Comparison of ENCODE assay signal across 9 mouse cellular contexts in the genomic region with DNA sequence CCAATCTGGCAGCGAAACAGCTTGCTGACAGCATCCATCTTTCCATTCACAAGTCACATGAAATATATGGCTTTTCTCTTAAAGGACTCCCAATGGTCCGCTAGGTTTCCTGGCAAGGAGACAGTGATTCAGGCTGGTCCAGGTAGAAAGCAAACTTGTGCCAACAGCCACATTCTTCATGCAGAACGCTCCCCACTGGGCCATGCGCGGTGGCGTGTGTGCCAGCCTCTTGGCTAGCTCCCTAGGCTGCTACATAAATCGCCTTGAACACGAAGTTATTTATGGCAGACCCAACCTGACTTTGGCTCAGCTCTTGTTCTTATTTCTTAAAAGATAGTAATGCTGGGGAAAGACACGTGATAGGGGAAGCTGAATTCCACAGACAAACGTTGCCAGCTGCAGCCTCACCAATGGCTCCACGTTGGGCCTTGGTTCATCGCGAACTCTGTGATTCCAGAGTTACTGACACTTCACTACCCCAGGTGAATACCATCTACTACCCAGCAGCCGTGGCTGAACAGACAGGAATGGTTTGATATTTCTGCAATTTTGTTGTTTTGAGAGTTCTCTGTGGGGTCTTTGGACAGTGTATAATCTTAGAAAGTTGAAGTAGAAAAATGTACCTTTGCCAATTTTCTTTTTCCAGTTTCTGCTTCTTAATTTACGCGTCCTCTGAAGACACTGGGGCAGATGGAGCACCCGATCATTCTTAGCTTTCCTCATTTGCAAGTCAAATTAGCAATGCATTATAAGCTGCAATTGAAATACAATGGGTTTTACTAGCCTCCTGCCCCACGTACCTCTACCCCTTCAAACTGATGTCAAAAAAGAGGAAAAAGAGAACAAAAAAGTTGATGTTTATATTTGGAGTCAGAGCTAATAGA.
DNase-seq lines count a peak whose midpoint lies in the region; ATAC-seq and TF ChIP-seq lines count a peak whose summit lies in the region.
"Had no signal": no experiment of that assay in that cellular context is flagged by ENCODE, and none has a peak within 500 bp of the region (broad histone marks: within the 10 kb centered on the region; RNA-seq: fewer than 3 reads in every experiment).

No protein-coding gene starts in this region.

- H3K4me3 ChIP-seq in hindbrain, embryonic 16.5 days (ENCODE audit: low read length): no peak overlapping the region
- H3K4me3 ChIP-seq in lung, postnatal 0 days (ENCODE audit: low read depth, low read length): no peak overlapping the region
- H3K4me3 ChIP-seq: liver, embryonic 13.5 days had no signal

- no peaks in the 10 kb centered on the region for H3K9me3 ChIP-seq in hindbrain, embryonic 16.5 days (ENCODE audit: control insufficient read depth, low read length)
- H3K9me3 ChIP-seq in lung, postnatal 0 days (ENCODE audit: low read length): no peaks in the 10 kb centered on the region
- H3K9me3 ChIP-seq: liver, embryonic 13.5 days had no signal

- WGBS in hindbrain, embryonic 16.5 days: 38% methylated on average over 18 of the region's 18 CpGs
- 84% methylated on average over 18 of the region's 18 CpGs for WGBS in lung, postnatal 0 days

- peaks cover 7% of the 10 kb centered on the region; the same call in 1 of the 2 replicates for H3K4me1 ChIP-seq in hindbrain, embryonic 16.5 days (ENCODE audit: control insufficient read depth, insufficient read depth, low read depth, low read length)
- H3K4me1 ChIP-seq in lung, postnatal 0 days (ENCODE audit: insufficient read depth, low read depth, low read length): no peaks in the 10 kb centered on the region
- H3K4me1 ChIP-seq: liver, embryonic 13.5 days had no signal

- H3K4me2 ChIP-seq in hindbrain, embryonic 16.5 days (ENCODE audit: low read length): no peak overlapping the region; the same call in 1 of the 2 replicates
- no peak overlapping the region for H3K4me2 ChIP-seq in lung, postnatal 0 days (replicated peaks; ENCODE audit: low read depth, low read length)
- H3K4me2 ChIP-seq: liver, embryonic 13.5 days had no signal

- no peaks in the 10 kb centered on the region for H3K27me3 ChIP-seq in hindbrain, embryonic 16.5 days (replicated peaks; ENCODE audit: control insufficient read depth, insufficient read depth, low read length)
- H3K27me3 ChIP-seq in lung, postnatal 0 days (replicated peaks; ENCODE audit: insufficient read depth, low read length): no peaks in the 10 kb centered on the region
- H3K27me3 ChIP-seq: liver, embryonic 13.5 days had no signal

- H3K9ac ChIP-seq in hindbrain, embryonic 16.5 days (ENCODE audit: low read depth, low read length): no peak overlapping the region
- H3K9ac ChIP-seq in lung, postnatal 0 days (replicated peaks; ENCODE audit: low read depth): no peak overlapping the region
- H3K9ac ChIP-seq: liver, embryonic 13.5 days had no signal

- TF ChIP-seq CTCF in lung, postnatal 0 days (IDR thresholded peaks at IDR 0.05): no peak

- no peak overlapping the region; the same call in 1 of the 2 replicates for H3K27ac ChIP-seq in hindbrain, embryonic 16.5 days (ENCODE audit: low read depth, low read length)
- H3K27ac ChIP-seq in lung, postnatal 0 days (ENCODE audit: low read length): no peak overlapping the region
- H3K27ac ChIP-seq: liver, embryonic 13.5 days had no signal

- ATAC-seq in hindbrain, embryonic 16.5 days: peak; percentile 50; the same call in 1 of the 2 replicates
- ATAC-seq in lung, postnatal 0 days: no peak

- TF ChIP-seq EP300 in lung, postnatal 0 days (IDR thresholded peaks at IDR 0.05): no peak

- no peaks in the 10 kb centered on the region for H3K36me3 ChIP-seq in hindbrain, embryonic 16.5 days (ENCODE audit: control insufficient read depth, insufficient read depth, low read length)
- no peaks in the 10 kb centered on the region for H3K36me3 ChIP-seq in lung, postnatal 0 days (ENCODE audit: insufficient read depth, low read length)
- H3K36me3 ChIP-seq: liver, embryonic 13.5 days had no signal

- DNase-seq in adrenal gland, adult (ENCODE audit: inconsistent age in 2 of 2, low spot score in 1 of 2): peak; percentile 5 to 38
- DNase-seq in adrenal gland, postnatal 4 days (ENCODE audit: low spot score in 2 of 2): no peak
- DNase-seq in right cerebral cortex, postnatal 10 days (ENCODE audit: low spot score in 2 of 2): peak; percentile 26 to 39
- DNase-seq in right cerebral cortex, postnatal 36 days (ENCODE audit: low spot score in 2 of 2): no peak
- no peak for DNase-seq in right cerebral cortex, adult 18-20 months
- DNase-seq in spleen, adult 12 weeks (ENCODE audit: low spot score): no peak
- DNase-seq in lung, postnatal 0 days (ENCODE audit: low spot score): no peak
- DNase-seq: liver, embryonic 13.5 days had no signal

Comparison
In these comparisons a context has a peak if more than half of its experiments do, and no peak if none do; other contexts are left out.
1. DNase-seq: peak in adrenal gland, adult (2 of 2) and right cerebral cortex, postnatal 10 days (2 of 2); none in adrenal gland, postnatal 4 days (0 of 2), right cerebral cortex, postnatal 36 days (0 of 2), right cerebral cortex, adult 18-20 months (single experiment), spleen, adult 12 weeks (single experiment) and lung, postnatal 0 days (single experiment).